Mouse (Mus musculus): ENCODE data around the gene Ccdc148.

Gene Ccdc148

GRCm38 (mm10) chr2:59049686-59050085, 110.8 kb downstream of the Ccdc148 start:
- DNase-seq (ENCODE audit: low spot score): peak; percentile 43

GRCm38 (mm10) chr2:59048775-59049451, 111.6 kb downstream of the Ccdc148 start:
- peak; percentile 31 for DNase-seq (ENCODE audit: low spot score)

- no peak for DNase-seq (ENCODE audit: low spot score)
Measured at GRCm38 (mm10) chr2:59043313-59044032, 117.0 kb downstream of the Ccdc148 start.

- no peak for DNase-seq (ENCODE audit: low spot score)
Measured at GRCm38 (mm10) chr2:59042616-59043015, 117.9 kb downstream of the Ccdc148 start.

- DNase-seq (ENCODE audit: low spot score): peak; percentile 42
Measured at GRCm38 (mm10) chr2:59036433-59036832, 124.0 kb downstream of the Ccdc148 start.

GRCm38 (mm10) chr2:59035206-59035605, 125.3 kb downstream of the Ccdc148 start:
- DNase-seq (ENCODE audit: low spot score): no peak

- DNase-seq (ENCODE audit: low spot score): no peak
Measured at GRCm38 (mm10) chr2:59034281-59034680, 126.2 kb downstream of the Ccdc148 start.

- no peak for DNase-seq (ENCODE audit: low spot score)
Measured at GRCm38 (mm10) chr2:59024558-59024957, 135.9 kb downstream of the Ccdc148 start.

- no peak for DNase-seq (ENCODE audit: low spot score)
Measured at GRCm38 (mm10) chr2:59007356-59007755, 153.1 kb downstream of the Ccdc148 start.

GRCm38 (mm10) chr2:59006567-59007340, 153.7 kb downstream of the Ccdc148 start:
- no peak for DNase-seq (ENCODE audit: low spot score)

GRCm38 (mm10) chr2:58997151-58997550, 163.3 kb downstream of the Ccdc148 start:
- DNase-seq (ENCODE audit: low spot score): no peak

GRCm38 (mm10) chr2:58992431-58993191, 167.9 kb downstream of the Ccdc148 start:
- DNase-seq (ENCODE audit: low spot score): no peak

GRCm38 (mm10) chr2:58978095-58978494, 182.4 kb downstream of the Ccdc148 start:
- DNase-seq (ENCODE audit: low spot score): no peak

GRCm38 (mm10) chr2:58971507-58972275, 188.8 kb downstream of the Ccdc148 start:
- DNase-seq (ENCODE audit: low spot score): no peak

- peak; percentile 71 for DNase-seq (ENCODE audit: low spot score)
Measured at GRCm38 (mm10) chr2:58956770-58957300, 203.6 kb downstream of the Ccdc148 start.

- no peak for DNase-seq (ENCODE audit: low spot score)
Measured at GRCm38 (mm10) chr2:58956351-58956750, 204.1 kb downstream of the Ccdc148 start.

- no peak for DNase-seq (ENCODE audit: low spot score)
Measured at GRCm38 (mm10) chr2:58952101-58952500, 208.4 kb downstream of the Ccdc148 start.

- DNase-seq (ENCODE audit: low spot score): peak; percentile 40
Measured at GRCm38 (mm10) chr2:58948796-58949195, 211.7 kb downstream of the Ccdc148 start.

GRCm38 (mm10) chr2:58941361-58941760, 219.1 kb downstream of the Ccdc148 start:
- DNase-seq (ENCODE audit: low spot score): no peak

GRCm38 (mm10) chr2:58925551-58925950, 234.9 kb downstream of the Ccdc148 start:
- no peak for DNase-seq (ENCODE audit: low spot score)

GRCm38 (mm10) chr2:58918351-58918750, 242.1 kb downstream of the Ccdc148 start:
- DNase-seq (ENCODE audit: low spot score): no peak
